In genomic region chr14:55053708-55054190, GRCm38 (mm10) we compare ENCODE assay signal across 9 mouse cellular contexts. TPM values are rescaled to one million over a fixed set of nuclear protein-coding genes. Genes with fewer than 3 reads are reported as not detected.
DNase-seq lines count a peak whose midpoint lies in the region; ATAC-seq lines count a peak whose summit lies in the region.
"Had no signal": no experiment of that assay in that cellular context is flagged by ENCODE, and none has a peak within 500 bp of the region (broad histone marks: within the 10 kb centered on the region; RNA-seq: fewer than 3 reads in every experiment).

No protein-coding gene starts in this region.

- ATAC-seq in neural tube, embryonic 12.5 days (ENCODE audit: low FRiP score, low read depth): peak; percentile 73

- no peaks in the 10 kb centered on the region for H3K9me3 ChIP-seq in neural tube, embryonic 12.5 days
- H3K9me3 ChIP-seq: heart, embryonic 15.5 days had no signal

- peaks cover 19% of the 10 kb centered on the region for H3K4me1 ChIP-seq in neural tube, embryonic 12.5 days
- H3K4me1 ChIP-seq: heart, embryonic 15.5 days had no signal

- H3K36me3 ChIP-seq in neural tube, embryonic 12.5 days: no peaks in the 10 kb centered on the region
- H3K36me3 ChIP-seq: heart, embryonic 15.5 days had no signal

- no peak for DNase-seq in neural tube, embryonic 10.5 days (ENCODE audit: extremely low spot score, low spot score)
- peak; percentile 77 to 87 for DNase-seq in frontal cortex, adult 2 months (ENCODE audit: extremely low spot score in 1 of 2, low spot score in 1 of 2)
- DNase-seq in left cerebral cortex, adult 9 months (ENCODE audit: low spot score in 2 of 2): peak; percentile 83 to 91
- DNase-seq in right cerebral cortex, postnatal 4 days: peak; percentile 88
- DNase-seq in adrenal gland, postnatal 4 days (ENCODE audit: low spot score in 2 of 2): no peak
- DNase-seq in urinary bladder, postnatal 36 days (ENCODE audit: low spot score in 2 of 2): no peak
- DNase-seq in heart, postnatal 4 days: no peak

- no peak overlapping the region for H3K27ac ChIP-seq in neural tube, embryonic 12.5 days
- H3K27ac ChIP-seq: heart, embryonic 15.5 days had no signal

- 79% methylated on average over 17 of the region's 17 CpGs for WGBS in neural tube, embryonic 12.5 days

- H3K4me2 ChIP-seq in neural tube, embryonic 12.5 days (replicated peaks): peak overlapping the region; percentile 31
- H3K4me2 ChIP-seq: heart, embryonic 15.5 days had no signal

- H3K27me3 ChIP-seq in neural tube, embryonic 12.5 days (replicated peaks): no peaks in the 10 kb centered on the region

- no peak overlapping the region for H3K4me3 ChIP-seq in neural tube, embryonic 12.5 days
- H3K4me3 ChIP-seq: heart, embryonic 15.5 days had no signal

- H3K9ac ChIP-seq in neural tube, embryonic 12.5 days: no peak overlapping the region
- H3K9ac ChIP-seq: heart, embryonic 15.5 days had no signal

RNA-seq across cellular contexts. Expression of gene Zfhx2, which starts 38.4 kb away (rescaled TPM):
- 29.4 and 34.4 TPM in 2 replicates for polyA plus RNA-seq in neural tube, embryonic 12.5 days (2016; fragmentation: Nextera tagmentation; extraction: Ambion mirVana)
- polyA plus RNA-seq in frontal cortex, adult 2 months (2012; rRNA removed): 13.4 and 15.0 TPM in 2 replicates
- 10 to 100 TPM; 11.9 to 13.5 TPM for total RNA-seq in adrenal gland, postnatal 4 days (2021)
- 1 to 10 TPM; 2.9 to 3.8 TPM for total RNA-seq in heart, postnatal 4 days (2021)

RNA-seq across cellular contexts. Expression of gene Ngdn, which starts 38.5 kb away (rescaled TPM):
- polyA plus RNA-seq in neural tube, embryonic 12.5 days (2016; fragmentation: Nextera tagmentation; extraction: Ambion mirVana): 64.1 and 69.1 TPM in 2 replicates
- polyA plus RNA-seq in frontal cortex, adult 2 months (2012; rRNA removed): 36.5 and 37.2 TPM in 2 replicates
- total RNA-seq in adrenal gland, postnatal 4 days (2021): 10 to 100 TPM; 44.2 to 47.5 TPM
- 10 to 100 TPM; 35.7 to 39.7 TPM for total RNA-seq in heart, postnatal 4 days (2021)

RNA-seq across cellular contexts. Expression of gene Thtpa, which starts 40.8 kb away (rescaled TPM):
- polyA plus RNA-seq in neural tube, embryonic 12.5 days (2016; fragmentation: Nextera tagmentation; extraction: Ambion mirVana): 25.7 and 26.5 TPM in 2 replicates
- polyA plus RNA-seq in frontal cortex, adult 2 months (2012; rRNA removed): 14.4 and 15.5 TPM in 2 replicates
- 10 to 100 TPM; 21.0 to 21.3 TPM for total RNA-seq in adrenal gland, postnatal 4 days (2021)
- total RNA-seq in heart, postnatal 4 days (2021): 10 to 100 TPM; 12.2 to 13.2 TPM

RNA-seq across cellular contexts. Expression of gene Ap1g2, which starts 52.6 kb away (rescaled TPM):
- polyA plus RNA-seq in neural tube, embryonic 12.5 days (2016; fragmentation: Nextera tagmentation; extraction: Ambion mirVana): 7.6 and 12.0 TPM in 2 replicates
- 15.5 and 18.3 TPM in 2 replicates for polyA plus RNA-seq in frontal cortex, adult 2 months (2012; rRNA removed)
- total RNA-seq in adrenal gland, postnatal 4 days (2021): 10 to 100 TPM; 30.3 to 34.0 TPM
- total RNA-seq in heart, postnatal 4 days (2021): 1 to 10 TPM; 3.3 to 5.6 TPM

RNA-seq across cellular contexts. Expression of gene Myh7, which starts 59.3 kb away (rescaled TPM):
- polyA plus RNA-seq in neural tube, embryonic 12.5 days (2016; fragmentation: Nextera tagmentation; extraction: Ambion mirVana): 7.0 and 11.3 TPM in 2 replicates
- 26.8 and 29.3 TPM in 2 replicates for polyA plus RNA-seq in frontal cortex, adult 2 months (2012; rRNA removed)
- total RNA-seq in adrenal gland, postnatal 4 days (2021): 10 to 100 TPM in 1 of 2 experiments, 1 to 10 TPM in 1; 5.3 to 21.8 TPM
- 1,000 to 10,000 TPM; 1,764 to 1,922 TPM for total RNA-seq in heart, postnatal 4 days (2021)

Comparison
In these comparisons a context has a peak if more than half of its experiments do, and no peak if none do; other contexts are left out.
1. DNase-seq: peak in frontal cortex, adult 2 months (2 of 2), left cerebral cortex, adult 9 months (2 of 2) and right cerebral cortex, postnatal 4 days (single experiment); none in neural tube, embryonic 10.5 days (single experiment), adrenal gland, postnatal 4 days (0 of 2), urinary bladder, postnatal 36 days (0 of 2) and heart, postnatal 4 days (single experiment).